Mouse (Mus musculus) thymus, adult 2 months (tissue): ENCODE measurements around the gene Smagp. TPM values are rescaled to one million over a fixed set of nuclear protein-coding genes. Genes with fewer than 3 reads are reported as not detected.

Source experiments
- DNase-seq: peaks from one replicate; pipeline ENCODE4 v3.0.0; 2021
- H3K27ac ChIP-seq: fragments of 200-500 bp; 2 replicates; pipeline ENCODE4 v1.5.1; 2012; ENCODE audit warnings: low read length, control low read depth; ENCODE audit not compliant: control insufficient read depth, insufficient read depth
- H3K27me3 ChIP-seq: fragments of 200-500 bp; 2 replicates; pipeline ENCODE4 v1.6.1; 2012; ENCODE audit warnings: mild to moderate bottlenecking, low read length, moderate library complexity, mixed read lengths; ENCODE audit not compliant: control insufficient read depth, insufficient read depth
- H3K36me3 ChIP-seq: fragments of 200-500 bp; 2 replicates; pipeline ENCODE4 v1.6.1; 2012; ENCODE audit warnings: mild to moderate bottlenecking, low read length, moderate library complexity; ENCODE audit not compliant: control insufficient read depth, insufficient read depth
- H3K4me1 ChIP-seq: fragments of 200-500 bp; replicated peaks from 2 replicates; pipeline ENCODE4 v1.6.1; 2012; ENCODE audit warnings: low read length; ENCODE audit not compliant: control insufficient read depth, insufficient read depth
- H3K4me3 ChIP-seq: fragments of 200-500 bp; 2 replicates; pipeline ENCODE4 v1.5.1; 2012; ENCODE audit warnings: mild to moderate bottlenecking, low read length, control low read depth, moderate library complexity; ENCODE audit not compliant: control insufficient read depth, insufficient read depth
- CTCF ChIP-seq: fragments of 200-500 bp; IDR thresholded peaks from 2 replicates; pipeline ENCODE4 v1.5.1; 2012; ENCODE audit warnings: mild to moderate bottlenecking, control low read depth, low read length, moderate library complexity, borderline replicate concordance; ENCODE audit not compliant: control insufficient read depth, poor library complexity, insufficient read depth; ENCODE audit errors: extremely low read depth
- POLR2A ChIP-seq: fragments of 200-500 bp; IDR thresholded peaks from 2 replicates; pipeline ENCODE4 v1.6.1; 2012; ENCODE audit warnings: mild to moderate bottlenecking, low read length, control low read depth, moderate library complexity; ENCODE audit not compliant: control insufficient read depth, poor library complexity, insufficient read depth; ENCODE audit errors: extremely low read depth
- WGBS: fragments of 180-500 bp; shearing (Covaris S2); methylation state at CpG from one replicate; pipeline ENCODE4 v1.1.7; 2018; 5-methylcytosine and 5-hydroxymethylcytosine counted together
- polyA plus RNA-seq: library from polyadenylated mRNA; depleted of rRNA; stranded (reverse); fragments of >200 nt; gene quantifications from 2 replicates; pipeline ENCODE4 v1.2.3, GENCODE M21; 2012; rRNA removed

Gene Smagp
- polyA plus RNA-seq: 11.0 and 11.7 TPM in 2 replicates

DNA sequence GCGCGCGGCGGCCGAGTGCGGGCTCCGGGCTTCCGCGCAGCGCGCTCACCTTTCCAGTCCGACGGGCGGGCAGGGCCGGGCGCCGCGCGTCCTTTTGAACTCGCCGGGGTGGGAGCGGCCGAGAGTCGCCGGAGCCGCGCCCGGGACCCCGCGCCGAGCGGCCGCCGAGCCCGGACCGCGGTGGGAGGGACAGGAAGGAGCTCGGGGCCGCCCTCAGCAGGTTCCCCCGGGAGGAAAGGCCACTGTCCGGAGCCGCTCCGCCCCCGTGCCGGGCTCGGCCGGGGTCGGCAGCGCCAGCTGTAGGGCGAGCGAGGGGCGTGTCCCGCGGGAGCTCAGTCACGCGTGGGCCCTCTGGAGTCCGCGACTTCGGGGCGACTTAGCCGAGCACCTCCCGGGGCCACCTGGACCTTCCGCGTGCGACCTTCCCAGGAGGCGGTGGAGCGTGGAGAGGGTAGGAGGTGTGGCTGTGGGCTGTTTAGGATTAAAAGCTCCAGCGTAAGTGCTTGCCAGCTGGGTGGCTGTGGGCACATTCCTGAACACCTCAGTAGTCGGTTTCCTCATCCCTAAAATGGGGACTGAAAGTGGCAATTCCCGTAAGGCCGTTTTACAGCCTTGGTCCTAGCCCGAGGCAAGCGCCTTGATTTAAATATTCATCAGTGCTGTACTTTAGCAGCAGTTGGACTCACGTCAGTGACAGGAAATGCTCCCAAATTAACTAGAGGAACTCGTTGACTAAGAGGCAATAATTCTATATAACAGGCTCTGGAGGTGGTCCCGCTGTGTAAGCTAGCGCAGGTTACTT lies at the start of gene Smagp:
Gene Smagp, minus strand, starts transcription at position 241 of the 802 bp plus-strand sequence.
- H3K27me3 ChIP-seq: peaks cover 17% of the 10 kb centered on the region
- peaks cover 18% of the 10 kb centered on the region for H3K36me3 ChIP-seq
- WGBS: under 1% methylated on average over 77 of the region's 77 CpGs
- H3K4me1 ChIP-seq: peaks cover 21% of the 10 kb centered on the region
- H3K27ac ChIP-seq: no peak within 1 kb of the TSS
- no peak for TF ChIP-seq POLR2A
- no peak for TF ChIP-seq CTCF
- DNase-seq: no peak
- H3K4me3 ChIP-seq: peak within 1 kb of the TSS; percentile 37

DNA sequence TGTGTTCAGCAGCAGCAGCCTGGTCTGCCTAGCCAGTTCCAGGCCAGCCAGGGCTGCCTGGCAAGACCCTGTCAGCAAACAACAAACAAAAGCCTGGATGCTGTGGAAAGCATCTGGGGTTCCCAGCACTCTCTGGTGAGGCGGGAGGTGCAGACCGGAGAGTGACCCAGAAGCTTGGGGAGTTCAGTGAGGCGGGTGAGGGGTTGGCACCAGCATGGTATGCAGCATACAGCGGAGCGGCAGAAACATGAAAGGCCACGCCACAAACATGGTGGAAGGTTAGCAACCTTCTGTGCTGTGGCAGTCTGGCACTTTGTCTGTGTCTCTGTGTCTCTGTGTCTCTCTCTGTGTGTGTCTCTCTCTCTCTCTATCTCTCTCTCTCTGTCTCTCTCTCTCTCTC lies 49.7 kb upstream of the Smagp start:
- H3K4me1 ChIP-seq: peaks cover 12% of the 10 kb centered on the region
- H3K4me3 ChIP-seq: no peak overlapping the region
- H3K36me3 ChIP-seq: no peaks in the 10 kb centered on the region
- H3K27me3 ChIP-seq: no peaks in the 10 kb centered on the region
- WGBS: 96% methylated on average over 6 of the region's 6 CpGs
- no peak overlapping the region for H3K27ac ChIP-seq
- DNase-seq: no peak
- TF ChIP-seq POLR2A (no peak), CTCF (no peak)

DNA sequence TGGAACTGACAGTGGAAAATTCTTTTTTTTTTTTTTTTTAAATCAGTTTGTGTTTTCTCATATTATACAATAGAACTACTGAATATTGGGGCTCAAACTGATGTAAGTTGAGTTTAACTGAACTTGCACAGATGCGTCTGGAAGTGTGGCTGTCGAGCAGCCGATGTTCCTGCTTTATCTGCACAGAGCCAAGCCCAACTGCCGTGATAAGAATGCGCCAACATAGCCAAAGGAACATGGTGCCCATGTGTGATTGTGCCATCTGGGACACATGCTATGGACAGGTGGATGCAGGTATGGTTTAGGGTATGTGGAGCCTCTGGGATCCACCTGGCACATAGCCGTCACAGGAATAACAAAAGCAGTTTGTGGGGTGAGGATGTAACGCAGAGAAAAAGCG lies 49.1 kb upstream of the Smagp start:
- no peak for DNase-seq
- TF ChIP-seq POLR2A: no peak
- TF ChIP-seq CTCF: no peak
- Histone ChIP-seq H3K36me3 (no peaks in the 10 kb centered on the region), H3K4me1 (peaks cover 17% of the 10 kb centered on the region), H3K27ac (no peak overlapping the region), H3K4me3 (no peak overlapping the region), H3K27me3 (no peaks in the 10 kb centered on the region)
- 96% methylated on average over 8 of the region's 8 CpGs for WGBS

DNA sequence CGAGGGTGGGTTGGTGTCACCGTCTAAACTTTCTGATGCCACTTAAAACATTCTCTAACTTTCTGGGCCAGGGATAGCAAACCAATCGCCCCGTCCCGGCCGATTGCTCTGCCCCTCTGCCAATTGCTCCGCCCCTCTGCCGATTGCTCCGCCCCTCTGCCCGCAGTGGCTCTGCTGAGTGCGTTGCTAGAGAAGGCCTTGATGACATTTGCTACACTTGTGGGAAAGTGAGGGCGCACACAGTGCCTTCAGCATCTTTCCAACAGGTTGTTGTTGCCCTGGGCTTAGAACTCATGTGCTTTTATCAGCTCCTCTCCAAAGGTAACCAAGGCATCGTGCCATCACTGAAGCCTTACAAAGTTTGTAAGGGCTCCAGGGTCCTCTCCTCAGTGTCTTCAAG lies 48.5 kb upstream of the Smagp start:
- H3K27ac ChIP-seq: no peak overlapping the region
- H3K36me3 ChIP-seq: no peaks in the 10 kb centered on the region
- no peak overlapping the region for H3K4me3 ChIP-seq
- no peak for TF ChIP-seq CTCF
- no peak for TF ChIP-seq POLR2A
- H3K4me1 ChIP-seq: peaks cover 23% of the 10 kb centered on the region
- no peaks in the 10 kb centered on the region for H3K27me3 ChIP-seq
- DNase-seq: no peak
- WGBS: 86% methylated on average over 13 of the region's 13 CpGs

DNA sequence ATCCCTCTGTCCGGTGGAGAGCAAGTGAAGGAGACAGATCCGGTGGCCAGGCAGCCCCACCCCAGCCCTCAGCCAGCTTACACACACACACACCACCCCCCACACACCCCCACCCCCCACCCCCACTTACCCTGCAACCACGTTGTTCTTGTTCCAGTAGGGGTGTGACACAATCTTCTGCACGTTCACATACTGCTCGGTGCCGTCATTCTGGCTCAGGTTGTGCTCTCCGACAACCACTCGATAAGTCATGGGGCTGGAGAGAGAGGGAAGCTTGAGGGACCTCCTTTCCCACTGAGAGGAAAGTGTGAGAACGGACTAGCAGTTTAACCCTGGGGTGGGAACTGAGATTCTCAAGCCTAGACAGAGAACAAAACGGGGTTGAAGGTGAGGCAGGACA lies 47.7 kb upstream of the Smagp start:
- 92% methylated on average over 10 of the region's 10 CpGs for WGBS
- Histone ChIP-seq H3K27me3 (no peaks in the 10 kb centered on the region), H3K4me3 (no peak overlapping the region), H3K36me3 (no peaks in the 10 kb centered on the region), H3K27ac (no peak overlapping the region), H3K4me1 (peaks cover 25% of the 10 kb centered on the region)
- TF ChIP-seq CTCF (no peak), POLR2A (no peak)
- no peak for DNase-seq

DNA sequence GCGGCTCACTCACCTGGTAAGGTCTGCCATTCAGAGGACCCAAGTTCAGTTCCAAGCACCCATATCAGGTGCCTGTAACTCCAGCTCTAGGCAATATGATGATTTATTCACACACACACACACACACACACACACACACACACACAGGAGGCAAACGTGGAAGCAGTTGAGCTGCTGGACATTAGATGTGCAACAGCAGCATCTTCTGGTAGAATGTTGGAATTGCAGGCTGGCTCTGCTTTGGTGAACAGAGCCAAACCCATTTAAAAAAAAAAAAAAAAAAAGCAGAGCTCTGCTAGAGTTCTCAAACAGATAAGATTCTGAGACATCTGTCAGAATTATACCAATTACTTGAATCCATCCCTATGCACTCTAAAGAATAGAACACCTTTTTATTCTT lies 46.3 kb upstream of the Smagp start:
- H3K4me3 ChIP-seq: no peak overlapping the region
- no peaks in the 10 kb centered on the region for H3K36me3 ChIP-seq
- 47% methylated on average over 2 of the region's 2 CpGs for WGBS
- no peak overlapping the region for H3K27ac ChIP-seq
- DNase-seq: peak; percentile 84
- TF ChIP-seq POLR2A (no peak), CTCF (no peak)
- no peaks in the 10 kb centered on the region for H3K27me3 ChIP-seq
- H3K4me1 ChIP-seq: peaks cover 24% of the 10 kb centered on the region
